Mouse (Mus musculus): ENCODE measurements at regions not wholly inside any gene's neighbourhood (a gene's known extent, or its start where the extent isn't known, plus 50 kb on each side); places are given as distances from the start of the nearest gene placed in this dataset.

GRCm38 (mm10) chr3:80007006-80007405, 122.7 kb downstream of the Fam198b start:
- TF ChIP-seq MAFK (IDR thresholded peaks at IDR 0.05; ENCODE audit: insufficient replicate concordance, low read length) (no peak), CTCF (conservative IDR thresholded peaks at IDR 0.05 in 1 of 2, IDR thresholded peaks at IDR 0.05 in 1 of 2; ENCODE audit: low read depth in 2 of 2, low read length in 2 of 2) (no peak), SIN3A (IDR thresholded peaks at IDR 0.05; ENCODE audit: low read length) (no peak), CHD2 (IDR thresholded peaks at IDR 0.05; ENCODE audit: low read length) (no peak), POLR2A (IDR thresholded peaks at IDR 0.05; ENCODE audit: low read depth, low read length) (no peak)
